Mouse (Mus musculus) lung, embryonic 16.5 days (tissue): ENCODE measurements around the gene Ankrd34a. TPM values are rescaled to one million over a fixed set of nuclear protein-coding genes. Genes with fewer than 3 reads are reported as not detected.
"Not testable (repeated sequence)": the region's sequence is repeated elsewhere in the genome, so short reads cannot be mapped to it uniquely, and the experiment has no call there.

Source experiments
- ATAC-seq: fragments of 200-750 bp; cut with Nextera tagmentation; 2 replicates; pipeline ENCODE4 v1.8.0; 2017; ENCODE audit warnings: low read depth, mild to moderate bottlenecking, moderate library complexity
- H3K27ac ChIP-seq: fragments of 300-500 bp; sonication (generic); 2 replicates; pipeline ENCODE4 v1.5.1; 2014; ENCODE audit warnings: mild to moderate bottlenecking, control low read depth, low read length
- H3K27me3 ChIP-seq: fragments of 300-500 bp; sonication (generic); 2 replicates; pipeline ENCODE4 v1.6.1; 2014; ENCODE audit warnings: low read depth, low read length, mixed read lengths; ENCODE audit not compliant: control insufficient read depth, insufficient read depth
- H3K36me3 ChIP-seq: fragments of 300-500 bp; sonication (generic); 2 replicates; pipeline ENCODE4 v1.6.1; 2014; ENCODE audit warnings: low read length; ENCODE audit not compliant: control insufficient read depth, insufficient read depth
- H3K4me1 ChIP-seq: fragments of 300-500 bp; sonication (generic); replicated peaks from 2 replicates; pipeline ENCODE4 v1.6.1; 2014; ENCODE audit warnings: low read length, mixed read lengths; ENCODE audit not compliant: control insufficient read depth, insufficient read depth
- H3K4me2 ChIP-seq: fragments of 300-500 bp; sonication (generic); 2 replicates; pipeline ENCODE4 v1.6.1; 2014; ENCODE audit warnings: low read depth, low read length, control low read depth
- H3K4me3 ChIP-seq: fragments of 300-500 bp; sonication (generic); 2 replicates; pipeline ENCODE4 v1.5.1; 2014; ENCODE audit warnings: mild to moderate bottlenecking, low read length, control low read depth
- H3K9ac ChIP-seq: fragments of 300-500 bp; sonication (generic); 2 replicates; pipeline ENCODE4 v1.6.1; 2014; ENCODE audit warnings: low read length, control low read depth
- H3K9me3 ChIP-seq: fragments of 300-500 bp; sonication (generic); 2 replicates; pipeline ENCODE4 v1.6.1; 2016; ENCODE audit warnings: low read length; ENCODE audit not compliant: control insufficient read depth
- WGBS: fragments of 180-500 bp; shearing (Covaris S2); extraction: QIAGEN DNeasy Blood & Tissue Kit; methylation state at CpG from one replicate; pipeline ENCODE4 v1.1.7; 2014; 5-methylcytosine and 5-hydroxymethylcytosine counted together
- polyA plus RNA-seq: library from polyadenylated mRNA; unstranded; fragments of >200 nt; fragmentation: Nextera tagmentation; extraction: Ambion mirVana; gene quantifications from 2 replicates; pipeline ENCODE4 v1.2.1, GENCODE M21; 2015

Gene Ankrd34a
- polyA plus RNA-seq, 1 experiment from 2014 or later: 1.6 TPM

DNA sequence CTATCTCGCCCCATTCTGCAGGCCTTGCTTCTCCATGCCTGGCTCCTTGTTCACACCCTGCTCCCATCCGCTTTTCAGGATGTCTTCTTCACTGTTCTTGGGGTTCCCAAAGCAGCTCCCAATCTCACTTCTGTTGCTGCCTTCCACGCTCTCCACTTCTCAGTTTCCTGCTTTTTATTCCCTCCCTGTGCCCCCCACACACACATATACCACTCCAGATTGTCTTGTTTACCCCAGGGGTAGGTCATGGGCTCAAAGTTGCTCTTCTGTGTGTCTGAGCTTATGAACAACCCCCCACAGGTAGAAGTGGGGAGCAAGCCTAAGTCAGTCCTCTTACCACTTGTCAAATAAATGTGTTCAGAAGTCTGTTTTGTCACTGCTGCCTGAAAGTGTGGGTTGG, 3.0 kb downstream of the Ankrd34a start:
- Histone ChIP-seq H3K4me2 (no peak overlapping the region), H3K27ac (no peak overlapping the region), H3K4me1 (peaks cover 27% of the 10 kb centered on the region), H3K9ac (no peak overlapping the region), H3K27me3 (peaks cover 22% of the 10 kb centered on the region), H3K9me3 (no peaks in the 10 kb centered on the region), H3K4me3 (no peak overlapping the region), H3K36me3 (no peaks in the 10 kb centered on the region)
- ATAC-seq: no peak
- 76% methylated on average over 3 of the region's 3 CpGs for WGBS

DNA sequence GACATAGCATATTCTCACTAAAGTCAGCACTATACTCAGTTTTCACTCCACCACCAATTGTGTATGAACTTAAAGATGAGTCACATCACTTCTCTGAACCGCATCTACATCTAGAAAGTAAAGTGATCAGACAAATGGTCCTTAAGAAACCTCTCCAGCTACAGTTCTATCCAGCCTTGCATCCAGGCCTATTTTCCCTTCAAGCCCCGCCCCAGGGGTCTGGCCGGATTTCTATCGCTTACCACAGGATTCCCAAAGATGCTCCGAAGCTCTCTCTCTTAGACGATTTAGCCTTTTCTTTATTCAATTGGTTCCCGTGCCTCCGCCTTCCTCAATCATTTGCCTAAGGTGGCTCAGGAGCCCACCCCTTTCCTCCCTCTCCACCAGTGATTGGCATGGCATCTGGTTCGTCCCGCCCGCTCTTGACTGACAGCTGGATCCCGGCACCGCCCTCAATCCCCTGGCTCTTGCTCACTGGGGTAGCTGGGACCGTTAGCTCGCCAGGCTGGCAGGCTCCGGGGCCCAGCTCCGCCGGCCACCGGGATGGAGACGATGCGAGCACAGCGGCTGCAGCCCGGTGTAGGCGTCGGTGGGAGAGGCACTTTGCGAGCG, 4.3 kb downstream of the Ankrd34a start, which contains the start of gene Lix1l:
Gene Lix1l, plus strand, starts transcription at position 511 of the 612 bp plus-strand sequence.
- peak within 1 kb of the TSS; percentile 98 for H3K27ac ChIP-seq
- no peaks in the 10 kb centered on the region for H3K9me3 ChIP-seq
- peaks cover 14% of the 10 kb centered on the region for H3K27me3 ChIP-seq
- peak within 1 kb of the TSS; percentile 82 for H3K9ac ChIP-seq
- H3K4me3 ChIP-seq: peak within 1 kb of the TSS; percentile 70
- under 1% methylated on average over 27 of the region's 27 CpGs for WGBS
- H3K4me2 ChIP-seq: peak within 1 kb of the TSS; percentile 69
- H3K4me1 ChIP-seq: peaks cover 27% of the 10 kb centered on the region
- no peaks in the 10 kb centered on the region for H3K36me3 ChIP-seq
- peak; percentile 95 for ATAC-seq

DNA sequence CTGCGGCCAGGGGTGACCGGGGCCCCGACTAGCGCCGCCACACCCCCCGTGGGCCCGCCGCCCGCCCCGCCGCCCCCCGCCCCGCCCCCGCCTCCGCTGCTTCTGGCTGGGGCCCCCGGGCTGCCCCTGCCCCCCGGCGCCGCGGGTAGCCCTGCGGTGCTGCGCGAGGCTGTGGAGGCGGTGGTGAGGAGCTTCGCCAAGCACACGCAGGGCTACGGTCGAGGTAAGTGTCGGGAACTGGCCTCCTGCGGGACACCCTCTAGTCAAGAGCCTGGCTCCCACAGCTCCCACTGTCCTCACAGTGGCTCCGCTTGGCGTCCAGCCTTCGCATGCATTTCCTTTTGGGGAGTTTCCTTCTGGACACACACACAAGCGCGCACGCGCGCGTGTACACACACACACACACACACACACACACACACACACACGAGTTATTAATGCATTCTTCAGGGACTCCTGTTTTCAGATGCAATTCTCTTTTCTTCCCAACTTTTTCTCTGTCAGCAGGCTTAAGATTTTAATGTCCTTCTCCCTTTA, 4.9 kb downstream of the Ankrd34a start:
- peaks cover 27% of the 10 kb centered on the region for H3K4me1 ChIP-seq
- ATAC-seq: peak; percentile 69

DNA sequence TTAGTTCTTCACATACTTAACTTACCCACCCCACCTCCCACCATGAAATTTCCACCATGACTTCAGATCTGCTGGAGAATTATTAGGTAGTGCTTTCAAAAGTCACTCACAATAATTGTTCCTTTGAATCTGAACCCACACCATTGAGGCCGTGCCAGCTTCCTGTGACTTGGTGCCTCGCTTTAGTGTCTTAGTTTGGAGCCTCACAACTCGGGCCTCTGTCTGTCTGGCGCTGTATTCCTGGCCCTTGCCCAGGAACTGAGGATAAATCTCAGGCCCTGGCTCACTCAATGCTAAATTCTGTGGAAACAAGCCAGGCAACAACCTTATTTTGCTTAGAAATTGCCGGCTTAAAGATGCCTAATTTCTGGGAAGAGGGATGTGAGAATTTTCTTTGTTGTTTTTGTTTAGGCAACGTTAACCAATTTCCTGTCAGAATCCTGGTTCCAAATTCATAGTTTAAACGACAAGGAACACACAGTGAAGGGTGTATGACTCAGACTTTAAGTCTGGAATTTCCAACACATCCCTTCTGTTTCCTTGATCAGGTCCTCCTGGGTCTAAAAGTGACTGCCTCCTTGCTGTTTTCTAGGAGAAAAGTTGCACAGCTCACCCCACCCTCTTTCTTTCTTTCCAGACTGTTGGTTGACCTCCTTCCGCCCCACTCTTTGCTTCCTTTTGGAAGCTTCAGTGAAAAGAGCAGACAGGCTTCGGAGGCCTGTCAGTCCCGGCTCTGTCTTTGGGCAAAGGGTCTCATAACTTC, 5.7 kb downstream of the Ankrd34a start:
- Histone ChIP-seq H3K27me3 (peaks cover 6% of the 10 kb centered on the region), H3K9ac (peak overlapping the region; percentile 82), H3K9me3 (no peaks in the 10 kb centered on the region), H3K36me3 (no peaks in the 10 kb centered on the region), H3K4me1 (peaks cover 19% of the 10 kb centered on the region), H3K4me2 (peak overlapping the region; percentile 69), H3K4me3 (peak overlapping the region; percentile 70), H3K27ac (peak overlapping the region; percentile 98)
- 23% methylated on average over 10 of the region's 10 CpGs for WGBS
- ATAC-seq: no peak

More for the DNA sequence above, 4.9 kb downstream of the Ankrd34a start:
- H3K9ac ChIP-seq: peak overlapping the region; percentile 82
- peak overlapping the region; percentile 69 for H3K4me2 ChIP-seq
- H3K27me3 ChIP-seq: peaks cover 13% of the 10 kb centered on the region
- no peaks in the 10 kb centered on the region for H3K9me3 ChIP-seq
- H3K27ac ChIP-seq: peak overlapping the region; percentile 98
- WGBS: 5% methylated on average over 14 of the region's 40 CpGs
- H3K36me3 ChIP-seq: no peaks in the 10 kb centered on the region
- H3K4me3 ChIP-seq: peak overlapping the region; percentile 70

DNA sequence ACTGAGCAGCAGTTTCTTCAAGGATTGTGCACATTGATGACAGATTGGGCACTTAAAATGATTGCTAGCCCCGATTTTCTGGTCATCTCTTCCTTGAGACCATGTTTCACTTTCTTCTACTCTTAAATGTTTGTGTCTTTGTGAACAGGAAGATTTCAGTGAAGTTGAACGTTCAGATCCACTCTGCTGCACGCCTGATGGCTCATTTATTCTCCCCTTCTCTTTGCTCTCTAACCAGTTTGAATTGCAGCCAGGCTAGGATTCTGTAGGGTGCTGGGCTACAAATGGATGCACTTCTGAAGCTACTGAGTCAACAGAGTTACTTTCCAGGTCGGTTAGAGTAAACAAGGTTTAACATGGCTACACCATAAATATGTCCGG, 6.3 kb downstream of the Ankrd34a start:
- H3K4me3 ChIP-seq: peak overlapping the region; percentile 70
- peak overlapping the region; percentile 98 for H3K27ac ChIP-seq

DNA sequence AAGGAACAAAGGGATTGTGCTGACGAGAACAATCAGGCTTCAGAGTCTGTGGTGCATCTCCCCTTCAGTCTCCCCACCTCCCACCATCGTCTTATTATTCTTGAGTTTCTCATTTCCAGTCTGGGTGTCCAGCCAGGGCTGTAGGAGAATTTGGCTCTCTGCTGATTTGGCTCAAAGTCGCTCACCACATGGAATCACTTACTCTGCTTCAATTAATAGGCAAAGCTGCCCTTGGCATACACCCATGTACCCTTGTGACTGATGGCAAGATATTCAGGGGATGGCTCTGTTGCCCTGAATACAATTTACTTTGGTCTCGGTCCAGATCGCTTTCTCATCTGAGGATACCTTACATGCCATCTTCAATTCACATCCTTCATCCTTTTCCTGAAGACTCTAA, 6.9 kb downstream of the Ankrd34a start:
- ATAC-seq: no peak
- H3K27me3 ChIP-seq: peaks cover 6% of the 10 kb centered on the region
- peak overlapping the region; percentile 70 for H3K4me3 ChIP-seq
- H3K36me3 ChIP-seq: no peaks in the 10 kb centered on the region
- WGBS: 56% methylated on average over 5 of the region's 5 CpGs
- peak overlapping the region; percentile 98 for H3K27ac ChIP-seq
- H3K9me3 ChIP-seq: no peaks in the 10 kb centered on the region
- peaks cover 12% of the 10 kb centered on the region; the same call in 1 of the 2 replicates for H3K4me1 ChIP-seq
- H3K4me2 ChIP-seq: peak overlapping the region; percentile 69
- peak overlapping the region; percentile 82 for H3K9ac ChIP-seq

More for the DNA sequence above, 6.3 kb downstream of the Ankrd34a start:
- Histone ChIP-seq H3K9me3 (no peaks in the 10 kb centered on the region), H3K4me1 (peaks cover 14% of the 10 kb centered on the region; the same call in 1 of the 2 replicates), H3K36me3 (no peaks in the 10 kb centered on the region), H3K9ac (peak overlapping the region; percentile 82), H3K27me3 (peaks cover 6% of the 10 kb centered on the region), H3K4me2 (peak overlapping the region; percentile 69)
- ATAC-seq: no peak
- 13% methylated on average over 5 of the region's 5 CpGs for WGBS

DNA sequence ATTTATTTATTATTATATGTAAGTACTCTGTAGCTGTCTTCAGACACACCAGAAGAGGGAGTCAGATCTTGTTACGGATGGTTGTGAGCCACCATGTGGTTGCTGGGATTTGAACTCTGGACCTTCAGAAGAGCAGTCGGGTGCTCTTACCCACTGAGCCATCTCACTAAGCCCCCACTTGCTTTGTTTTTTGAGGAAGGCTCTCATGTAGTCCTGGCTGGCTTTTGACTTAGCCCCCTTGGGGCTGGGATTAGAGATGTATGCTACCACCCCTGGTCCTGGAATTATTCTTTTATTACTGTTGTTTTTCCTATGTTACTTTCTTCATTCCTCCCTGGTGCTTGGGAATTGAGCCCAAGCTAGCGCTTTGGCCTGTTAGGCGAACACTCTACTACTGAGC, 9.6 kb downstream of the Ankrd34a start:
- H3K9ac ChIP-seq, H3K4me3 ChIP-seq, H3K27ac ChIP-seq, H3K9me3 ChIP-seq, H3K4me2 ChIP-seq, ATAC-seq, H3K36me3 ChIP-seq, H3K27me3 ChIP-seq, H3K4me1 ChIP-seq: not testable (repeated sequence)
- 87% methylated on average over 3 of the region's 4 CpGs for WGBS

DNA sequence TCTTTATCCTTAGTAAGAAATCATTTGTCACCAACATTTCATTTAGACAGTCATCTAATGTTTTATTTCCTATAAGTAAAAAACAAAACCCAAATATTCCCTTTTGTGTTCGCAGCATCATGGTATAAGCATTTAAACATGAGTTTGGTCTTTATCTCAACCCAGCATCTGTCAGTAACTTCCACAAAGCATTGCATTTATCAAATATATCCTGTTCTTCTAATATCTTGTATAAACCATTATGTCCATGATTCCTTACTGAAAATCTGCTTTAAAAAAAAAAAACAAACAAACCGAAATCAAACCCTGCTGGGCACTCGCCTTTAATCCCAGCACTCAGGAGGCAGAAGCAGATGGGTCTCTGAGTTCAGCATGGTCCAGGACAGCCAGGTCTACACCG, 10.2 kb downstream of the Ankrd34a start:
- H3K9ac ChIP-seq: no peak overlapping the region
- H3K9me3 ChIP-seq: no peaks in the 10 kb centered on the region
- no peak overlapping the region for H3K4me3 ChIP-seq
- H3K4me1 ChIP-seq: peaks cover 5% of the 10 kb centered on the region; the same call in 1 of the 2 replicates
- no peak for ATAC-seq
- no peak overlapping the region for H3K27ac ChIP-seq
- no peak overlapping the region for H3K4me2 ChIP-seq
- no peaks in the 10 kb centered on the region for H3K36me3 ChIP-seq
- no peaks in the 10 kb centered on the region for H3K27me3 ChIP-seq
- 79% methylated on average over 4 of the region's 4 CpGs for WGBS

DNA sequence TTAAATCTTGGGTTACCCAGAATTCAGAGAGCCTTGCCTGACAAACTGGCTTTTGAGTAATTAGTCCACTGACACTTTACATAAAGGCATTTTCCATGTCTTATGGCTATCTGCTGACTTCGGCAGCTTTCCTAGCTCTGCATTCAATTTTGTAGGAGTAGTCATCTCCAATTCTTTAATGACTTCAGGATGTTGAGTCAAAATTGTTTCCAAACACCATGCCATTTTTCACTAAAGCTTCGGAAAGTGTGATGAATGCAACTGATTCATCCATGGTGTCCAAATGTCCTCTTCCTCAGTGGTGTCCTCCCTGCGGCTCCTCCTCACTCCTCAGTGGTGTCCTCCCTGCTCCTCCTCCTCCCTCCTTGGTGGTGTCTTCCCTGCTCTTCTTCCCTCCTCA, 21.5 kb downstream of the Ankrd34a start:
- WGBS: 87% methylated on average over 3 of the region's 3 CpGs
- Histone ChIP-seq H3K36me3 (peaks cover 9% of the 10 kb centered on the region), H3K27ac (no peak overlapping the region), H3K9ac (no peak overlapping the region), H3K4me1 (no peaks in the 10 kb centered on the region), H3K27me3 (no peaks in the 10 kb centered on the region), H3K4me2 (no peak overlapping the region), H3K4me3 (no peak overlapping the region), H3K9me3 (no peaks in the 10 kb centered on the region)
- no peak for ATAC-seq
